Mouse (Mus musculus) right cerebral cortex, postnatal 10 days (tissue): ENCODE data around the gene Stk10.

Experiments used
- DNase-seq, 2 experiments: peaks; one replicate each; pipeline ENCODE4 v3.0.0; 2021; ENCODE audit warnings: low spot score in 2 of 2

Gene Stk10

DNA sequence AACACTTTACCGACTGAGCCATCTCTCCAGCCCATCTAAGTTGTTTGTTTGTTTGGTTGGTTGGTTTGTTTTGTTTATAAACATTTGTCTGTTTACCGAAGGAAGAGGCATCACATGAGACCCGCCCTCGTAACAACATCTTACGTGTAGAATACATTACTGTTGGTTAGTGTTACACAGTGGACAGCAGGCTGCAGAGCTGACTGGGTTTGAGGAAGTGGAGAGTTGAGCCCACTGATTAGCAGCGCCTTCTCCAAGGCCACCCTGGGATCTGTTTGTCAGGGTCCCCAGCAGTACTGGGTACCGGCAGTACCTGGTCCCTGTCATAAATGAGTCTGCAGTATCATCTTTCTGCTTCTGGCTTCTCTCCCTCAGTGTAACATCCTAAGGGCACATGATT lies 35.0 kb downstream of the Stk10 start:
- no peak for DNase-seq

DNA sequence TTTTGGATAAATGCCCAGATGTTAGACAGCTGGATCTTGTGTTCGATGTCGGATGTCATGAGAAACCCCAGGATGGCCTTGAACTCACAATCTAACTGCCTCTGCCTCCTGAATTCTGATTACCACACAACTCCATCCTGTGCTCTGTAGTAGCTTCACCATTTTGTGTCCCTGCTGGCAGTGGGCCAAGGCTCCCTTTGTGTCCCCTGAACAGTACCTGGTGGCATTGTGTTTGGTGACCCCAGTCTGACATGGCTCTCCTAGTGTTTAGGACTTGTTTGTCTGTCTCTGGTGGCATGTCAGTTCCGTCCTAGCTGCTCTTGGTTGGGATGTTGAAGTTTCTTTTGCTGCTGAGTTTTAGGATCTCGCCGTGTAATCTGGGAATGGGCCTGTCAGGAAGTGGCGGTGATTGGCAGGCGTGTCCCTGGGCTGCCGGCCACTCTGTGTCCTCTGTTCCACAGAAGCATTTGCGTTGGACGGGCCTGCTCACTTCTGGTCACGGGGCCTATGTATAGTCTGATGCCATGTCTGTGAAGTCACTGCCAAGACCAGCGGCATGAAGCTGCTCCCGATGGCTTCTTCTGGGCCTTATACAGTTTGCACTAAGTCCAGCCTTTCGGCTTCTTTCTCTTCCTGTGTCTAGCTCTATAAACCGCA lies 35.7 kb downstream of the Stk10 start:
- DNase-seq: no peak

- DNase-seq: no peak
Observed at GRCm38 (mm10) chr11:32571103-32571502, 38.0 kb downstream of the Stk10 start.

GRCm38 (mm10) chr11:32573669-32574068 lies 40.6 kb downstream of the Stk10 start:
- DNase-seq: no peak

- DNase-seq: no peak
Observed at GRCm38 (mm10) chr11:32575964-32576759, 43.1 kb downstream of the Stk10 start.

- no peak for DNase-seq
Observed at GRCm38 (mm10) chr11:32576760-32577050, 43.6 kb downstream of the Stk10 start.

DNA sequence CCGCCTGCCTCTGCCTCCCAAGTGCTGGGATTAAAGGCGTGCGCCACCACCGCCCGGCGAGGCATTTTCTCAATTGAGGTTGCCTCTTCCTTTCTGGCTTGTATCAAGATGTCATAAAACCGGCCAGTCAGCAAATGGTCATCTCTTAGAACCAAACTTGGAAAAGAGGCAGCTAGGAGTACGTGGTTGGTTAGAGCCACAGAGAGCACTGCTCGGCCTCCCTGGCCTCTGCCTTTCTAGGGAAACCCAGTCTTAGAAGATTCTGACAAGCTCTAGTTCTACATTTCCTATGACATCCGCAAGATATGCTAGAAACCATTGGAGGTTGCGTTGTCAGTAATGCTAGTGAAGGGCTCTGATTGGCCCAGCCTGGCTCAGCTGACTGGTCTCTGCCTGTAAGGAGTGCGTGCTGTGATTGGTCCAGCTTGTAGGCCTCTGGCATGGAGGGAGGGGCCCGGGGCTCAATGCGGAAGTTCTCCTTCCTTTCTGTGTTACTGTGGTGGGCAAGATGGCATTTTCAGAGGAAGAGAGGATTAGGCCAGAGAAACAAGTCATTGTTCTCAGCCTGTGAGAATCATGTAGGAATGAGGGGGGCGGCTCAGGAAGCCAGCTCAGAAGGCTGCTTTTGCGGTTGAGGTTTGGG lies 47.3 kb downstream of the Stk10 start:
- DNase-seq: peak; percentile 82 to 91

- DNase-seq: no peak
Observed at GRCm38 (mm10) chr11:32581031-32581430, 47.9 kb downstream of the Stk10 start.

- DNase-seq: no peak
Observed at GRCm38 (mm10) chr11:32582813-32583212, 49.7 kb downstream of the Stk10 start.

- DNase-seq: no peak
Observed at GRCm38 (mm10) chr11:32585996-32586395, 52.9 kb downstream of the Stk10 start.

DNA sequence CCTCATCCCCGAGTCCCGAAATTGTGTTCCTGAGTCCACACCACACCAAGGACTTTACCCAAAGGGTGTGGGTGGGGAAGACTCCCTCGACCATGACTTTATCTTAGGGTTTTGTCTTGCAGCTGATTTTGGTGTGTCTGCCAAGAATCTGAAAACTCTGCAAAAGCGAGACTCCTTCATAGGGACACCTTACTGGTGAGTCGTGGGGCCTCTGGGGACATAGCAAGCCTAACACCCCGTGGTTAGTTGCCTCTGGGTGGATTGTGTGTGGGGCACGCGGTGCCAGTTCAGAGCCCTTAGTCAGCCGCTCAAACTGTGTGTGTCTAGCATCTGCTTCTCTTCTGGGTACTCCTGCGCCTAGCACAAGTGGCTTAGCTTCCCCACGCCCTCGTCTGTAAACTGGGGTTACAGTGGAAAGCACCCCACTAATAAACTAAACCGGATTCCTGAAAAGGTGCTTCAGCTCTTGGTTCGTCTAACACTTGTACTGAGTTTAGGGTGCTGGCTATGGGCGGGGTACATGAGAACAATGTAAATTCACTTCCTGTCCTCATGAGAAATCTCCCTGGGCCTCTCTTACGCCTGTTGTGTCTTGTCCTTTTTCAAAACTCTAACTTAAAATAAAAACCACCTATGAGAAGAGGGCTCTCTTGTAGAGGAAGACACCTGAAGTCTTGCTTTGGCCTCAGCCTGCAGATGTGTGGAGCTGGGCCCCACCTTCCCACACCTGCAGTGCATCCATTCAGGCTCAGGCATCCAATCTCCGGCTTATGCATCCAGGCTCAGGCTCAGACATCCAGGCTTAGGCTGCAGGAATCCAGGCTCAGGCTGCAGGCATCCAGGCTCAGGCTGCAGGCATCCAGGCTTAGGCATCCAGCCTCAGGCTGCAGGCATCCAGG lies 54.3 kb downstream of the Stk10 start:
- DNase-seq: no peak

- DNase-seq: peak; percentile 70 to 81
Observed at GRCm38 (mm10) chr11:32588090-32588891, 55.2 kb downstream of the Stk10 start.

GRCm38 (mm10) chr11:32588892-32589172 lies 55.7 kb downstream of the Stk10 start:
- DNase-seq: no peak

DNA sequence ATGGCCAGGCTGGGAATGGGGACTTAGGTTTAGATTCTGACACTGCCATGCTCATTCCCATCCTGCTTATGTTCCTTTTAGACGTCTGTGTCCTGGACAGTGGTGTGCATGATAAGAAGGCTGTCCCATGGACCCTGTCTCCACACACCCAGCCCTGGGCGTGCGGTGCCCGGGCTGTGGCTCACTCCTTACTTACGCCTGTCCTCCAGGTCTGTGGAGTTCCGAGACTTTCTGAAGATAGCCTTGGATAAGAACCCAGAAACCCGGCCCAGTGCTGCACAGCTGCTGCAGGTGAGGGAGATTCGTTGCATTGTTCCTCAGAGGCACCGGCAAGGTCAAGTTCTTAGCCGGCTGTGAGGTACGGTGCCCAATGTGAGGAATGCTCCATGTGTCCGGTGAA lies 56.1 kb downstream of the Stk10 start:
- no peak for DNase-seq

GRCm38 (mm10) chr11:32589791-32590190 lies 56.7 kb downstream of the Stk10 start:
- DNase-seq: no peak

GRCm38 (mm10) chr11:32590205-32590604 lies 57.1 kb downstream of the Stk10 start:
- DNase-seq: no peak

- no peak for DNase-seq
Observed at GRCm38 (mm10) chr11:32591921-32592850, 59.1 kb downstream of the Stk10 start.

DNA sequence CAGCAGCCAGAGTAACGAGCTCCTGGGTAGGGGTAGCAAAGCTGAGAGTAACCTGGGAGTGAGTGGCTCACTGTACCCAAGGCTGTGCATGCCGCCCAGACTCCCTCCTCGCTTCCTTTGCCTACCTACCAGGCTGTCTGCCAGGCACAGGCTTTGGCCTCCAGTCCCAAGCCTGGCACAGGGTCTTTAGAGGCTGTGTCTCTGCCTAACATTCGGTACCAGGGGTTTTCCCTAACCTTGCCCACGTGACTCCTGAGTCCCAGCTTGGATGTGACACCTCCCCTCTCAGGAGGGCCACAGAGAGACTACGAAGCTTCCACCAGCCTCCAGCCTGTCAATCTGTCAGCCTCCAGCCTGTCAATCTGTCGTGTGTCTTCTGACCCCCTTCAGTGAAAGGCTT lies 60.0 kb downstream of the Stk10 start:
- DNase-seq: no peak

- no peak for DNase-seq
Observed at GRCm38 (mm10) chr11:32594122-32594521, 61.0 kb downstream of the Stk10 start.

GRCm38 (mm10) chr11:32600371-32600770 lies 67.3 kb downstream of the Stk10 start:
- no peak for DNase-seq
